Mouse (Mus musculus): ENCODE measurements around the gene Mgam.
A peak's percentile ranks its signal among the peaks of the same experiment; 100 is the strongest.
"Not testable (repeated sequence)": the region's sequence is repeated elsewhere in the genome, so short reads cannot be mapped to it uniquely, and the experiment has no call there.

DNA sequence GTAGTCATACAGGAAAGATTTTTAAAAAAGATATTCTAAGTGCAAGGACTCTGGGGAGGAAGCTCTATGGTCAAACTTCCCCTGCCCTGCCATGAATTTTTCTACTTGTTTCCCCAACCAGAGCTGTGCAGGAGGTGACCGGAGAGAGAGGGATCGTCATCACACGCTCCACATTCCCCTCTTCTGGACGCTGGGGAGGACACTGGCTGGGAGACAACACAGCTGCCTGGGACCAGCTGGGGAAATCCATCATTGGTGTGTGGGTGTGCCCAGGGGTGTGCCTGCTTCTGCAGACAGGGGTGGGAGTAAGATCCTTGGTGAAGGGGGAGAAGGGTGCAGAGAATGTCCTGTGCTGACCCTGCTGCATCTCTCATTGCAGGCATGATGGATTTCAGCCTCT lies 99.9 kb downstream of the Mgam start:
- TF ChIP-seq MYOD1 (IDR thresholded peaks at IDR 0.05; ENCODE audit: control insufficient read depth in 1 of 3, insufficient read length in 2 of 3, low read depth in 2 of 3) = peak in 1 of 3 experiments; percentile 39
- TF ChIP-seq SRF (IDR thresholded peaks at IDR 0.05; ENCODE audit: control insufficient read depth, insufficient read length, low read depth); POLR2A (IDR thresholded peaks at IDR 0.05; ENCODE audit: insufficient read length, low read depth); CEBPB (IDR thresholded peaks at IDR 0.05; ENCODE audit: insufficient read depth, poor library complexity, severe bottlenecking); E2F4 (IDR thresholded peaks at IDR 0.05; ENCODE audit: insufficient read depth): not testable (repeated sequence)

Data from myocyte (in vitro differentiated cells).